17 mouse cellular contexts compared by ENCODE assay signal in genomic region chr13:99448278-99448677, GRCm38 (mm10).
DNase-seq lines count a peak whose midpoint lies in the region; ATAC-seq and TF ChIP-seq lines count a peak whose summit lies in the region.
"Had no signal": no experiment of that assay in that cellular context is flagged by ENCODE, and none has a peak within 500 bp of the region (broad histone marks: within the 10 kb centered on the region; RNA-seq: fewer than 3 reads in every experiment).

No protein-coding gene starts in this region.

- H3K27me3 ChIP-seq in hindbrain, embryonic 11.5 days (ENCODE audit: control insufficient read depth, insufficient read depth, low read length), result no peaks in the 10 kb centered on the region
- H3K27me3 ChIP-seq in hindbrain, postnatal 0 days (ENCODE audit: insufficient read depth, low read length), result no peaks in the 10 kb centered on the region
- H3K27me3 ChIP-seq in embryonic facial prominence, embryonic 12.5 days, result no peaks in the 10 kb centered on the region; the same call in 1 of the 2 replicates
- H3K27me3 ChIP-seq in forebrain, embryonic 15.5 days, result no peaks in the 10 kb centered on the region
- H3K27me3 ChIP-seq in midbrain, embryonic 15.5 days (replicated peaks), result no peaks in the 10 kb centered on the region
- H3K27me3 ChIP-seq: embryonic facial prominence, embryonic 15.5 days; liver, embryonic 12.5 days had no signal

- 33% methylated on average over 4 of the region's 4 CpGs for WGBS in hindbrain, embryonic 11.5 days
- 30% methylated on average over 4 of the region's 4 CpGs for WGBS in hindbrain, postnatal 0 days
- WGBS in embryonic facial prominence, embryonic 12.5 days, result 50% methylated on average over 4 of the region's 4 CpGs
- 32% methylated on average over 4 of the region's 4 CpGs for WGBS in forebrain, embryonic 15.5 days
- 22% methylated on average over 4 of the region's 4 CpGs for WGBS in midbrain, embryonic 15.5 days

- no peak for ATAC-seq in hindbrain, embryonic 11.5 days (ENCODE audit: low FRiP score)
- no peak for ATAC-seq in hindbrain, postnatal 0 days
- 0 out of 2 replicates have a peak, but pooled peaks have one; percentile 24 for ATAC-seq in embryonic facial prominence, embryonic 12.5 days (ENCODE audit: insufficient number of reproducible peaks, insufficient read depth, low FRiP score, low TSS enrichment)
- no peak for ATAC-seq in forebrain, embryonic 15.5 days (replicated peaks)
- no peak for ATAC-seq in midbrain, embryonic 15.5 days (replicated peaks)
- ATAC-seq in cerebellum, adult (ENCODE audit: insufficient number of reproducible peaks, low FRiP score, low TSS enrichment), result no peak
- ATAC-seq: intestine, postnatal 0 days; liver, embryonic 12.5 days had no signal

- H3K4me2 ChIP-seq in hindbrain, embryonic 11.5 days (replicated peaks; ENCODE audit: low read depth, low read length), result no peak overlapping the region
- no peak overlapping the region for H3K4me2 ChIP-seq in hindbrain, postnatal 0 days (ENCODE audit: low read depth, low read length)
- no peak overlapping the region for H3K4me2 ChIP-seq in embryonic facial prominence, embryonic 12.5 days (replicated peaks)
- H3K4me2 ChIP-seq in forebrain, embryonic 15.5 days (replicated peaks), result no peak overlapping the region
- no peak overlapping the region for H3K4me2 ChIP-seq in midbrain, embryonic 15.5 days
- H3K4me2 ChIP-seq: embryonic facial prominence, embryonic 15.5 days; liver, embryonic 12.5 days; lung, embryonic 14.5 days had no signal

- peak overlapping the region; percentile 73 for H3K27ac ChIP-seq in hindbrain, embryonic 11.5 days (ENCODE audit: low read depth, low read length)
- H3K27ac ChIP-seq in hindbrain, postnatal 0 days, result no peak overlapping the region
- H3K27ac ChIP-seq in embryonic facial prominence, embryonic 12.5 days, result no peak overlapping the region
- H3K27ac ChIP-seq in forebrain, embryonic 15.5 days (replicated peaks), result peak overlapping the region; percentile 92
- H3K27ac ChIP-seq in midbrain, embryonic 15.5 days, result peak overlapping the region; percentile 35
- H3K27ac ChIP-seq: embryonic facial prominence, embryonic 15.5 days; liver, embryonic 12.5 days; macrophage had no signal

- DNase-seq in hindbrain, embryonic 11.5 days (ENCODE audit: low spot score), result peak; percentile 45
- DNase-seq in hindbrain, postnatal 0 days (ENCODE audit: low spot score), result no peak
- no peak for DNase-seq in cerebellum, postnatal 36 days
- DNase-seq: adrenal gland, adult 8-10 months; B cell, adult 2 months; cerebellum, adult 18-20 months; heart, postnatal 4 days; lung, embryonic 14.5 days; right cerebral cortex, adult 18-20 months had no signal

- peaks cover 22% of the 10 kb centered on the region for H3K4me1 ChIP-seq in hindbrain, embryonic 11.5 days (replicated peaks; ENCODE audit: control insufficient read depth, insufficient read depth, low read length)
- peaks cover 56% of the 10 kb centered on the region for H3K4me1 ChIP-seq in hindbrain, postnatal 0 days (ENCODE audit: insufficient read depth, low read length)
- H3K4me1 ChIP-seq in embryonic facial prominence, embryonic 12.5 days, result peaks cover 36% of the 10 kb centered on the region
- peaks cover 85% of the 10 kb centered on the region for H3K4me1 ChIP-seq in forebrain, embryonic 15.5 days
- H3K4me1 ChIP-seq in midbrain, embryonic 15.5 days, result peaks cover 77% of the 10 kb centered on the region
- H3K4me1 ChIP-seq: liver, embryonic 12.5 days had no signal

- no peaks in the 10 kb centered on the region for H3K9me3 ChIP-seq in hindbrain, embryonic 11.5 days (ENCODE audit: control insufficient read depth, low read length)
- no peaks in the 10 kb centered on the region for H3K9me3 ChIP-seq in hindbrain, postnatal 0 days (ENCODE audit: low read length)
- no peaks in the 10 kb centered on the region for H3K9me3 ChIP-seq in embryonic facial prominence, embryonic 12.5 days
- H3K9me3 ChIP-seq in forebrain, embryonic 15.5 days, result no peaks in the 10 kb centered on the region
- no peaks in the 10 kb centered on the region for H3K9me3 ChIP-seq in midbrain, embryonic 15.5 days
- H3K9me3 ChIP-seq: embryonic facial prominence, embryonic 15.5 days; liver, embryonic 12.5 days had no signal

- no peak for TF ChIP-seq CTCF in hindbrain, postnatal 0 days (IDR thresholded peaks at IDR 0.05; ENCODE audit: low read depth)

- no peak overlapping the region for H3K9ac ChIP-seq in hindbrain, embryonic 11.5 days (ENCODE audit: low read depth, low read length)
- no peak overlapping the region for H3K9ac ChIP-seq in hindbrain, postnatal 0 days (replicated peaks; ENCODE audit: low read length)
- no peak overlapping the region for H3K9ac ChIP-seq in embryonic facial prominence, embryonic 12.5 days
- no peak overlapping the region for H3K9ac ChIP-seq in forebrain, embryonic 15.5 days (replicated peaks)
- no peak overlapping the region for H3K9ac ChIP-seq in midbrain, embryonic 15.5 days
- H3K9ac ChIP-seq: embryonic facial prominence, embryonic 15.5 days; liver, embryonic 12.5 days; lung, embryonic 14.5 days had no signal

- H3K36me3 ChIP-seq in hindbrain, embryonic 11.5 days (ENCODE audit: control insufficient read depth, insufficient read depth, low read length), result no peaks in the 10 kb centered on the region
- no peaks in the 10 kb centered on the region for H3K36me3 ChIP-seq in hindbrain, postnatal 0 days (ENCODE audit: insufficient read depth, low read length)
- no peaks in the 10 kb centered on the region for H3K36me3 ChIP-seq in embryonic facial prominence, embryonic 12.5 days
- H3K36me3 ChIP-seq in forebrain, embryonic 15.5 days, result no peaks in the 10 kb centered on the region
- no peaks in the 10 kb centered on the region for H3K36me3 ChIP-seq in midbrain, embryonic 15.5 days (replicated peaks)
- H3K36me3 ChIP-seq: embryonic facial prominence, embryonic 15.5 days; liver, embryonic 12.5 days had no signal

- no peak overlapping the region for H3K4me3 ChIP-seq in hindbrain, embryonic 11.5 days (ENCODE audit: low read depth, low read length)
- H3K4me3 ChIP-seq in hindbrain, postnatal 0 days (ENCODE audit: low read length), result no peak overlapping the region
- H3K4me3 ChIP-seq in embryonic facial prominence, embryonic 12.5 days, result no peak overlapping the region
- no peak overlapping the region for H3K4me3 ChIP-seq in forebrain, embryonic 15.5 days
- H3K4me3 ChIP-seq in midbrain, embryonic 15.5 days, result no peak overlapping the region
- H3K4me3 ChIP-seq: embryonic facial prominence, embryonic 15.5 days; liver, embryonic 12.5 days had no signal

Comparison
In these comparisons a context has a peak if more than half of its experiments do, and no peak if none do; other contexts are left out.
1. H3K27ac ChIP-seq: peak in hindbrain, embryonic 11.5 days (single experiment), forebrain, embryonic 15.5 days (single experiment) and midbrain, embryonic 15.5 days (single experiment); none in hindbrain, postnatal 0 days (single experiment) and embryonic facial prominence, embryonic 12.5 days (single experiment).